20 mouse cellular contexts compared by ENCODE assay signal in genomic region chr12:16425980-16426379, GRCm38 (mm10).
DNase-seq lines count a peak whose midpoint lies in the region; ATAC-seq lines count a peak whose summit lies in the region.
"Had no signal": no experiment of that assay in that cellular context is flagged by ENCODE, and none has a peak within 500 bp of the region (broad histone marks: within the 10 kb centered on the region; RNA-seq: fewer than 3 reads in every experiment).

No protein-coding gene starts in this region.

- ATAC-seq in heart, embryonic 16.5 days (replicated peaks; ENCODE audit: extremely low read depth, insufficient read depth, low FRiP score) = 0 out of 2 replicates have a peak, but pooled peaks have one; percentile 41
- ATAC-seq in lung, embryonic 16.5 days (ENCODE audit: low read depth) = peak; percentile 43; the same call in 1 of the 2 replicates
- peak; percentile 52 for ATAC-seq in activated CD4-positive, CD25-positive, alpha-beta regulatory T cell, adult 4 months
- ATAC-seq in stomach, embryonic 16.5 days (ENCODE audit: insufficient read depth, low FRiP score) = peak; percentile 56; the same call in 1 of the 2 replicates
- ATAC-seq: forebrain, embryonic 16.5 days; Patski had no signal

- H3K36me3 ChIP-seq in heart, embryonic 16.5 days (ENCODE audit: control insufficient read depth, insufficient read depth) = no peaks in the 10 kb centered on the region
- no peaks in the 10 kb centered on the region for H3K36me3 ChIP-seq in lung, embryonic 16.5 days (ENCODE audit: control insufficient read depth, insufficient read depth, low read length)
- H3K36me3 ChIP-seq in stomach, embryonic 16.5 days (ENCODE audit: control insufficient read depth, insufficient read depth, low read length) = no peaks in the 10 kb centered on the region
- H3K36me3 ChIP-seq: embryonic facial prominence, embryonic 12.5 days; forebrain, embryonic 12.5 days; heart, embryonic 10.5 days; hindbrain, embryonic 10.5 days had no signal

- no peak overlapping the region for H3K27ac ChIP-seq in heart, embryonic 16.5 days (ENCODE audit: low read length)
- H3K27ac ChIP-seq in lung, embryonic 16.5 days (ENCODE audit: low read length) = no peak overlapping the region
- H3K27ac ChIP-seq in stomach, embryonic 16.5 days (ENCODE audit: low read length) = no peak overlapping the region
- H3K27ac ChIP-seq: embryonic facial prominence, embryonic 12.5 days; forebrain, embryonic 12.5 days; heart, embryonic 10.5 days; hindbrain, embryonic 10.5 days; hindbrain, embryonic 14.5 days had no signal

- no peak overlapping the region for H3K4me3 ChIP-seq in heart, embryonic 16.5 days (ENCODE audit: low read length)
- no peak overlapping the region for H3K4me3 ChIP-seq in lung, embryonic 16.5 days (ENCODE audit: low read length)
- no peak overlapping the region for H3K4me3 ChIP-seq in stomach, embryonic 16.5 days (replicated peaks; ENCODE audit: low read length)
- H3K4me3 ChIP-seq: embryonic facial prominence, embryonic 12.5 days; forebrain, embryonic 12.5 days; heart, embryonic 10.5 days; hindbrain, embryonic 10.5 days had no signal

- H3K9me3 ChIP-seq in heart, embryonic 16.5 days (replicated peaks; ENCODE audit: control insufficient read depth, low read length) = no peaks in the 10 kb centered on the region
- no peaks in the 10 kb centered on the region for H3K9me3 ChIP-seq in lung, embryonic 16.5 days (ENCODE audit: control insufficient read depth, low read length)
- no peaks in the 10 kb centered on the region for H3K9me3 ChIP-seq in stomach, embryonic 16.5 days (replicated peaks; ENCODE audit: control insufficient read depth, low read length)
- H3K9me3 ChIP-seq: embryonic facial prominence, embryonic 12.5 days; forebrain, embryonic 12.5 days; heart, embryonic 10.5 days; hindbrain, embryonic 10.5 days had no signal

- H3K9ac ChIP-seq in heart, embryonic 16.5 days (ENCODE audit: low read length) = no peak overlapping the region
- H3K9ac ChIP-seq in lung, embryonic 16.5 days (ENCODE audit: low read length) = no peak overlapping the region
- no peak overlapping the region for H3K9ac ChIP-seq in stomach, embryonic 16.5 days (ENCODE audit: low read length)
- H3K9ac ChIP-seq: embryonic facial prominence, embryonic 12.5 days; forebrain, embryonic 12.5 days; hindbrain, embryonic 14.5 days had no signal

- H3K27me3 ChIP-seq in heart, embryonic 16.5 days (ENCODE audit: control insufficient read depth, insufficient read depth, low read length) = no peaks in the 10 kb centered on the region
- no peaks in the 10 kb centered on the region for H3K27me3 ChIP-seq in lung, embryonic 16.5 days (ENCODE audit: control insufficient read depth, insufficient read depth, low read depth, low read length)
- no peaks in the 10 kb centered on the region for H3K27me3 ChIP-seq in stomach, embryonic 16.5 days (ENCODE audit: control insufficient read depth, insufficient read depth, low read length)
- H3K27me3 ChIP-seq: embryonic facial prominence, embryonic 12.5 days; forebrain, embryonic 12.5 days; Patski had no signal

- no peak overlapping the region for H3K4me2 ChIP-seq in heart, embryonic 16.5 days (ENCODE audit: low read depth, low read length)
- H3K4me2 ChIP-seq in lung, embryonic 16.5 days (ENCODE audit: low read depth, low read length) = no peak overlapping the region
- no peak overlapping the region for H3K4me2 ChIP-seq in stomach, embryonic 16.5 days (ENCODE audit: low read depth, low read length)
- H3K4me2 ChIP-seq: embryonic facial prominence, embryonic 12.5 days; forebrain, embryonic 12.5 days; hindbrain, embryonic 14.5 days had no signal

- H3K4me1 ChIP-seq in heart, embryonic 16.5 days (ENCODE audit: control insufficient read depth, insufficient read depth, low read length) = peaks cover 6% of the 10 kb centered on the region; the same call in 1 of the 2 replicates
- H3K4me1 ChIP-seq in lung, embryonic 16.5 days (replicated peaks; ENCODE audit: control insufficient read depth, insufficient read depth, low read length) = no peaks in the 10 kb centered on the region
- H3K4me1 ChIP-seq in stomach, embryonic 16.5 days (ENCODE audit: control insufficient read depth, insufficient read depth, low read length) = no peaks in the 10 kb centered on the region
- H3K4me1 ChIP-seq: embryonic facial prominence, embryonic 12.5 days; forebrain, embryonic 12.5 days; hindbrain, embryonic 10.5 days had no signal

- no peak for DNase-seq in heart, postnatal 10 days
- DNase-seq in lung, postnatal 36 days = no peak
- no peak for DNase-seq in urinary bladder, adult 18-20 months (ENCODE audit: low spot score in 2 of 2)
- DNase-seq: adrenal gland, postnatal 25 days; cerebellum, adult 2 months; cerebellum, postnatal 10 days; embryo, embryonic 11 days; gastrocnemius, postnatal 10 days; heart, adult 18-20 months had no signal

- WGBS in heart, embryonic 16.5 days = 75% methylated on average over 5 of the region's 5 CpGs
- WGBS in lung, embryonic 16.5 days = 46% methylated on average over 5 of the region's 5 CpGs
- 55% methylated on average over 5 of the region's 5 CpGs for WGBS in stomach, embryonic 16.5 days

- intact Hi-C loops in heart, postnatal 10 days (cut with DNase I) = no loop called here
